In genomic region chr8:124721862-124722515, GRCm38 (mm10) we compare ENCODE assay signal across 8 mouse cellular contexts. TPM values are rescaled to one million over a fixed set of nuclear protein-coding genes. Genes with fewer than 3 reads are reported as not detected.
DNase-seq lines count a peak whose midpoint lies in the region; ATAC-seq lines count a peak whose summit lies in the region.

Gene Ttc13, minus strand, starts transcription at chr8:124721983.
Gene Arv1, plus strand, starts transcription at chr8:124722139.

- intact Hi-C loops in heart, postnatal 14 days (cut with DNase I): no loop called here

- peak within 1 kb of the TSS; percentile 92 for H3K4me3 ChIP-seq in forebrain, embryonic 14.5 days (ENCODE audit: low read depth, low read length)
- H3K4me3 ChIP-seq in neural tube, embryonic 15.5 days (replicated peaks): peak within 1 kb of the TSS; percentile 92

- H3K36me3 ChIP-seq in forebrain, embryonic 14.5 days (ENCODE audit: control insufficient read depth, insufficient read depth, low read length): peaks cover 16% of the 10 kb centered on the region
- peaks cover 13% of the 10 kb centered on the region for H3K36me3 ChIP-seq in neural tube, embryonic 15.5 days

- H3K9me3 ChIP-seq in forebrain, embryonic 14.5 days (replicated peaks; ENCODE audit: control insufficient read depth, low read length): no peaks in the 10 kb centered on the region
- H3K9me3 ChIP-seq in neural tube, embryonic 15.5 days (replicated peaks): no peaks in the 10 kb centered on the region

- peak; percentile 99 for DNase-seq in ES-CJ7 (ENCODE audit: low read depth, low spot score)
- peak; percentile 94 for DNase-seq in cerebellum, adult 11 months
- DNase-seq in forebrain, embryonic 14.5 days (ENCODE audit: low spot score): peak; percentile 99
- DNase-seq in heart, postnatal 14 days: peak; percentile 96 to 97
- DNase-seq in layer of hippocampus, adult 11-12 months (ENCODE audit: low spot score): peak; percentile 95
- peak; percentile 97 to 98 for DNase-seq in lung, adult 18-20 months
- peak; percentile 98 for DNase-seq in testis, postnatal 14 days (ENCODE audit: low spot score)

- H3K4me1 ChIP-seq in forebrain, embryonic 14.5 days (ENCODE audit: control insufficient read depth, insufficient read depth, low read length): peaks cover 18% of the 10 kb centered on the region
- peaks cover 31% of the 10 kb centered on the region for H3K4me1 ChIP-seq in neural tube, embryonic 15.5 days

- peak; percentile 100 for ATAC-seq in forebrain, embryonic 14.5 days
- ATAC-seq in neural tube, embryonic 15.5 days (ENCODE audit: low FRiP score): peak; percentile 99

- peak within 1 kb of the TSS; percentile 89 for H3K4me2 ChIP-seq in forebrain, embryonic 14.5 days (ENCODE audit: low read length)
- H3K4me2 ChIP-seq in neural tube, embryonic 15.5 days: peak within 1 kb of the TSS; percentile 83

- peak within 1 kb of the TSS; percentile 58; the same call in 1 of the 2 replicates for H3K27ac ChIP-seq in forebrain, embryonic 14.5 days (ENCODE audit: low read depth, low read length)
- peak within 1 kb of the TSS; percentile 77 for H3K27ac ChIP-seq in neural tube, embryonic 15.5 days (replicated peaks)

- H3K27me3 ChIP-seq in forebrain, embryonic 14.5 days (replicated peaks; ENCODE audit: control insufficient read depth, insufficient read depth, low read length): no peaks in the 10 kb centered on the region
- H3K27me3 ChIP-seq in neural tube, embryonic 15.5 days (replicated peaks): no peaks in the 10 kb centered on the region

- WGBS in forebrain, embryonic 14.5 days: 0% methylated on average over 58 of the region's 59 CpGs
- WGBS in neural tube, embryonic 15.5 days: under 1% methylated on average over 59 of the region's 59 CpGs

- H3K9ac ChIP-seq in forebrain, embryonic 14.5 days (ENCODE audit: low read length): peak within 1 kb of the TSS; percentile 94
- H3K9ac ChIP-seq in neural tube, embryonic 15.5 days (replicated peaks): peak within 1 kb of the TSS; percentile 89

RNA-seq across cellular contexts. Expression of gene Ttc13, which starts in this region (rescaled TPM):
- polyA plus RNA-seq in forebrain, embryonic 14.5 days (2014; fragmentation: Nextera tagmentation; extraction: Ambion mirVana): 48.7 and 58.3 TPM in 2 replicates
- total RNA-seq in heart, postnatal 14 days (2021): 10 to 100 TPM; 19.3 to 19.9 TPM
- polyA plus RNA-seq in neural tube, embryonic 15.5 days (2015; fragmentation: Nextera tagmentation; extraction: Ambion mirVana): 57.5 and 62.9 TPM in 2 replicates

RNA-seq across cellular contexts. Expression of gene Arv1, which starts in this region (rescaled TPM):
- polyA plus RNA-seq in forebrain, embryonic 14.5 days (2014; fragmentation: Nextera tagmentation; extraction: Ambion mirVana): 26.6 and 27.9 TPM in 2 replicates
- 1 to 10 TPM; 5.4 TPM for total RNA-seq in heart, postnatal 14 days (2021)
- polyA plus RNA-seq in neural tube, embryonic 15.5 days (2015; fragmentation: Nextera tagmentation; extraction: Ambion mirVana): 28.2 and 30.6 TPM in 2 replicates

Comparison
In these comparisons a context has a peak if more than half of its experiments do, and no peak if none do; other contexts are left out.
1. Peak in every context shown above with its lines: DNase-seq, ATAC-seq, H3K4me3 ChIP-seq and H3K27ac ChIP-seq.